Mouse (Mus musculus): Measurements from ENCODE around the gene Gm8720.
"Not testable (repeated sequence)": the region's sequence is repeated elsewhere in the genome, so short reads cannot be mapped to it uniquely, and the experiment has no call there.

DNA sequence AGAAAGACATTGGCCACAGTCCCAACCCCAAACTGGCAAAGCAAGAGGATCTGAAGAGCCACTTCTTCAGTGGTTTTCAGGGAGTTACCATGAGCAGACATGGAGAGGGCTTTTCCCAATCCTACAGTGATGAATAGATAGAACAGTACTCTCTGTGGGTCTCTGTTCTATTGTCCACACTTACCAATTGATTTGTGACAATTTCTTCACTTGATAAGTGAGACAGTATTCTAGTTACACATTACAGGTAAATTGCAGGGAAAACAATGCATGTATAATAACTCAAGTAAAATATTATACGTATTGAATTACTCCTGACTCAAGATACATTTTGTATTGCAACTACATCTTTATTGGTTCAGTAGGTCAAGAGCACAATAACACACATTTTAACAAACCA lies at the start of gene Gm8720:
- not testable (repeated sequence) for TF ChIP-seq CTCF (IDR thresholded peaks at IDR 0.05; ENCODE audit: extremely low read depth, insufficient read length, insufficient replicate concordance, low read depth, low read length); POLR2A (IDR thresholded peaks at IDR 0.05; ENCODE audit: low read depth, low read length)

Measured in small intestine, adult 2 months (tissue).